Mouse (Mus musculus) intestine, embryonic 15.5 days (tissue): ENCODE results near the gene Lyg2. TPM values are rescaled to one million over a fixed set of nuclear protein-coding genes. Genes with fewer than 3 reads are reported as not detected.

Source experiments
- ATAC-seq: fragments of 200-750 bp; cut with Nextera tagmentation; 2 replicates; pipeline ENCODE4 v1.8.0; 2017; ENCODE audit warnings: moderate TSS enrichment, moderate library complexity
- H3K27ac ChIP-seq: fragments of 300-500 bp; sonication (generic); 2 replicates; pipeline ENCODE4 v1.5.1; 2015; ENCODE audit warnings: mild to moderate bottlenecking, inconsistent platforms
- H3K27me3 ChIP-seq: fragments of 300-500 bp; sonication (generic); replicated peaks from 2 replicates; pipeline ENCODE4 v1.6.1; 2015; ENCODE audit warnings: inconsistent platforms
- H3K36me3 ChIP-seq: fragments of 300-500 bp; sonication (generic); 2 replicates; pipeline ENCODE4 v1.6.1; 2015; ENCODE audit warnings: inconsistent platforms
- H3K4me1 ChIP-seq: fragments of 300-500 bp; sonication (generic); replicated peaks from 2 replicates; pipeline ENCODE4 v1.6.1; 2015; ENCODE audit warnings: inconsistent platforms
- H3K4me2 ChIP-seq: fragments of 300-500 bp; sonication (generic); replicated peaks from 2 replicates; pipeline ENCODE4 v1.6.1; 2015; ENCODE audit warnings: mild to moderate bottlenecking, inconsistent platforms
- H3K4me3 ChIP-seq: fragments of 300-500 bp; sonication (generic); replicated peaks from 2 replicates; pipeline ENCODE4 v1.5.1; 2015; ENCODE audit warnings: inconsistent platforms
- H3K9ac ChIP-seq: fragments of 300-500 bp; sonication (generic); 2 replicates; pipeline ENCODE4 v1.6.1; 2015; ENCODE audit warnings: inconsistent platforms
- H3K9me3 ChIP-seq: fragments of 300-500 bp; sonication (generic); 2 replicates; pipeline ENCODE4 v1.6.1; 2016; ENCODE audit warnings: inconsistent platforms
- WGBS: fragments of 180-500 bp; shearing (Covaris S2); methylation state at CpG from one replicate; pipeline ENCODE4 v1.1.7; 2015; 5-methylcytosine and 5-hydroxymethylcytosine counted together
- polyA plus RNA-seq: library from polyadenylated mRNA; unstranded; fragments of >200 nt; fragmentation: Nextera tagmentation; extraction: Ambion mirVana; gene quantifications from 2 replicates; pipeline ENCODE4 v1.2.1, GENCODE M21; 2015

Lyg2 gene
- polyA plus RNA-seq, 1 experiment from 2014 or later = not detected

GRCm38 (mm10) chr1:37917666-37918065 is 1.4 kb upstream of the Lyg2 start:
- ATAC-seq = no peak

GRCm38 (mm10) chr1:37912751-37913150 is 3.5 kb downstream of the Lyg2 start:
- 83% methylated on average over 2 of the region's 2 CpGs for WGBS
- Histone ChIP-seq H3K27me3 (no peaks in the 10 kb centered on the region; the same call in 1 of the 2 replicates), H3K4me2 (no peak overlapping the region), H3K9ac (no peak overlapping the region), H3K36me3 (no peaks in the 10 kb centered on the region), H3K27ac (no peak overlapping the region), H3K9me3 (no peaks in the 10 kb centered on the region), H3K4me1 (no peaks in the 10 kb centered on the region), H3K4me3 (no peak overlapping the region)
- ATAC-seq = no peak

More at GRCm38 (mm10) chr1:37917666-37918065, 1.4 kb upstream of the Lyg2 start:
- Histone ChIP-seq H3K4me2 (no peak overlapping the region), H3K27me3 (no peaks in the 10 kb centered on the region; the same call in 1 of the 2 replicates), H3K9me3 (no peaks in the 10 kb centered on the region), H3K27ac (no peak overlapping the region), H3K9ac (no peak overlapping the region), H3K4me1 (no peaks in the 10 kb centered on the region), H3K4me3 (no peak overlapping the region), H3K36me3 (no peaks in the 10 kb centered on the region)
- WGBS = 54% methylated on average over 13 of the region's 13 CpGs

GRCm38 (mm10) chr1:37903178-37903577 is 13.1 kb downstream of the Lyg2 start:
- Histone ChIP-seq H3K27ac (no peak overlapping the region), H3K4me3 (no peak overlapping the region), H3K9ac (no peak overlapping the region), H3K27me3 (no peaks in the 10 kb centered on the region), H3K9me3 (no peaks in the 10 kb centered on the region), H3K4me2 (no peak overlapping the region), H3K36me3 (peaks cover 8% of the 10 kb centered on the region; the same call in 1 of the 2 replicates), H3K4me1 (no peaks in the 10 kb centered on the region)
- WGBS = 29% methylated on average over 6 of the region's 6 CpGs
- ATAC-seq = no peak

- Histone ChIP-seq H3K27ac (no peak overlapping the region), H3K4me2 (no peak overlapping the region), H3K27me3 (no peaks in the 10 kb centered on the region), H3K4me1 (no peaks in the 10 kb centered on the region), H3K9me3 (no peaks in the 10 kb centered on the region), H3K4me3 (no peak overlapping the region), H3K9ac (no peak overlapping the region), H3K36me3 (peaks cover 17% of the 10 kb centered on the region; the same call in 1 of the 2 replicates)
- WGBS = 52% methylated on average over 6 of the region's 6 CpGs
- ATAC-seq = no peak
Observed at GRCm38 (mm10) chr1:37900288-37900687, 16.0 kb downstream of the Lyg2 start.

- no peaks in the 10 kb centered on the region for H3K4me1 ChIP-seq
- no peak for ATAC-seq
- no peak overlapping the region for H3K9ac ChIP-seq
- H3K9me3 ChIP-seq = no peaks in the 10 kb centered on the region
- peaks cover 21% of the 10 kb centered on the region for H3K36me3 ChIP-seq
- no peaks in the 10 kb centered on the region for H3K27me3 ChIP-seq
- H3K4me3 ChIP-seq = no peak overlapping the region
- no peak overlapping the region for H3K27ac ChIP-seq
- H3K4me2 ChIP-seq = no peak overlapping the region
- WGBS = 72% methylated on average over 4 of the region's 4 CpGs
Observed at GRCm38 (mm10) chr1:37899816-37900215, 16.5 kb downstream of the Lyg2 start.

- no peak for ATAC-seq
- H3K36me3 ChIP-seq = peaks cover 23% of the 10 kb centered on the region
- H3K27me3 ChIP-seq = no peaks in the 10 kb centered on the region
Observed at GRCm38 (mm10) chr1:37894606-37895005, 21.7 kb downstream of the Lyg2 start.

GRCm38 (mm10) chr1:37891400-37891799 is 24.9 kb downstream of the Lyg2 start:
- Histone ChIP-seq H3K4me2 (peak overlapping the region; percentile 68), H3K27ac (no peak overlapping the region), H3K27me3 (no peaks in the 10 kb centered on the region), H3K4me3 (peak overlapping the region; percentile 72), H3K4me1 (peaks cover 11% of the 10 kb centered on the region), H3K36me3 (peaks cover 9% of the 10 kb centered on the region; the same call in 1 of the 2 replicates), H3K9ac (no peak overlapping the region), H3K9me3 (no peaks in the 10 kb centered on the region)
- no peak for ATAC-seq
- WGBS = 55% methylated on average over 3 of the region's 3 CpGs

More at GRCm38 (mm10) chr1:37894606-37895005, 21.7 kb downstream of the Lyg2 start:
- H3K4me1 ChIP-seq = peaks cover 4% of the 10 kb centered on the region
- no peaks in the 10 kb centered on the region for H3K9me3 ChIP-seq
- no peak overlapping the region for H3K4me2 ChIP-seq
- H3K9ac ChIP-seq = no peak overlapping the region
- H3K27ac ChIP-seq = no peak overlapping the region
- no peak overlapping the region for H3K4me3 ChIP-seq

GRCm38 (mm10) chr1:37890025-37890652 is 26.2 kb downstream of the Lyg2 start, which contains the start of the genes Mitd1 and Mrpl30:
Mitd1 (minus strand) TSS chr1:37890411.
Mrpl30 (plus strand) TSS chr1:37890477.
- H3K4me3 ChIP-seq = peak within 1 kb of the TSS; percentile 72

GRCm38 (mm10) chr1:37889206-37889605 is 27.1 kb downstream of the Lyg2 start:
- 80% methylated on average over 7 of the region's 7 CpGs for WGBS
- Histone ChIP-seq H3K4me2 (peak overlapping the region; percentile 68), H3K36me3 (0 out of 2 replicates have a peak, but pooled peaks cover under 1% of the 10 kb centered on the region), H3K27me3 (no peaks in the 10 kb centered on the region), H3K27ac (no peak overlapping the region), H3K9me3 (no peaks in the 10 kb centered on the region), H3K9ac (peak overlapping the region; percentile 66), H3K4me3 (peak overlapping the region; percentile 72), H3K4me1 (peaks cover 11% of the 10 kb centered on the region)
- ATAC-seq = no peak

More at GRCm38 (mm10) chr1:37890025-37890652, 26.2 kb downstream of the Lyg2 start, which contains the start of the genes Mitd1 and Mrpl30:
- Histone ChIP-seq H3K9me3 (no peaks in the 10 kb centered on the region), H3K27me3 (no peaks in the 10 kb centered on the region), H3K9ac (peak within 1 kb of the TSS; percentile 66), H3K36me3 (peaks cover 6% of the 10 kb centered on the region; the same call in 1 of the 2 replicates), H3K4me2 (peak within 1 kb of the TSS; percentile 68), H3K4me1 (peaks cover 11% of the 10 kb centered on the region), H3K27ac (peak within 1 kb of the TSS; percentile 86)
- peak; percentile 93 for ATAC-seq
- under 1% methylated on average over 40 of the region's 41 CpGs for WGBS

- 79% methylated on average over 4 of the region's 4 CpGs for WGBS
- 0 out of 2 replicates have a peak, but pooled peaks cover 11% of the 10 kb centered on the region for H3K36me3 ChIP-seq
Observed at GRCm38 (mm10) chr1:37884451-37884850, 31.8 kb downstream of the Lyg2 start.

GRCm38 (mm10) chr1:37883411-37883810 is 32.9 kb downstream of the Lyg2 start:
- Histone ChIP-seq H3K4me3 (no peak overlapping the region), H3K27me3 (no peaks in the 10 kb centered on the region), H3K36me3 (peaks cover 16% of the 10 kb centered on the region; the same call in 1 of the 2 replicates), H3K9ac (no peak overlapping the region), H3K9me3 (no peaks in the 10 kb centered on the region), H3K4me1 (no peaks in the 10 kb centered on the region), H3K27ac (no peak overlapping the region), H3K4me2 (no peak overlapping the region)
- 94% methylated on average over 4 of the region's 4 CpGs for WGBS
- ATAC-seq = no peak

More at GRCm38 (mm10) chr1:37884451-37884850, 31.8 kb downstream of the Lyg2 start:
- Histone ChIP-seq H3K4me1 (peaks cover 5% of the 10 kb centered on the region), H3K27ac (no peak overlapping the region), H3K27me3 (no peaks in the 10 kb centered on the region), H3K4me3 (no peak overlapping the region), H3K9ac (no peak overlapping the region), H3K9me3 (no peaks in the 10 kb centered on the region), H3K4me2 (no peak overlapping the region)
- no peak for ATAC-seq

- Histone ChIP-seq H3K4me2 (no peak overlapping the region), H3K36me3 (peaks cover 37% of the 10 kb centered on the region), H3K9me3 (no peaks in the 10 kb centered on the region), H3K9ac (no peak overlapping the region), H3K27ac (no peak overlapping the region), H3K27me3 (no peaks in the 10 kb centered on the region), H3K4me3 (no peak overlapping the region), H3K4me1 (no peaks in the 10 kb centered on the region)
- ATAC-seq = no peak
- 94% methylated on average over 13 of the region's 13 CpGs for WGBS
Observed at GRCm38 (mm10) chr1:37877736-37878460, 38.4 kb downstream of the Lyg2 start.
